Mouse (Mus musculus) neutrophil, adult 5-6 weeks (primary cell): Measurements from ENCODE around the gene Drc1. TPM values are rescaled to one million over a fixed set of nuclear protein-coding genes. Genes with fewer than 3 reads are reported as not detected.

ENCODE experiments used
- ATAC-seq: fragments of 151-379, 151-347 bp; 2 replicates; pipeline ENCODE4 v1.8.0; 2017; ENCODE audit warnings: mild to moderate bottlenecking, moderate TSS enrichment; ENCODE audit not compliant: insufficient number of reproducible peaks, poor library complexity, low FRiP score, severe bottlenecking; ENCODE audit errors: extremely low read depth
- total RNA-seq: library from RNA; stranded (forward); fragments of 200-1000 nt; gene quantifications from 2 replicates; pipeline ENCODE4 v1.2.3, GENCODE M21; 2017

The Drc1 gene
- total RNA-seq, 1 experiment from 2014 or later, result 1.2 TPM

DNA sequence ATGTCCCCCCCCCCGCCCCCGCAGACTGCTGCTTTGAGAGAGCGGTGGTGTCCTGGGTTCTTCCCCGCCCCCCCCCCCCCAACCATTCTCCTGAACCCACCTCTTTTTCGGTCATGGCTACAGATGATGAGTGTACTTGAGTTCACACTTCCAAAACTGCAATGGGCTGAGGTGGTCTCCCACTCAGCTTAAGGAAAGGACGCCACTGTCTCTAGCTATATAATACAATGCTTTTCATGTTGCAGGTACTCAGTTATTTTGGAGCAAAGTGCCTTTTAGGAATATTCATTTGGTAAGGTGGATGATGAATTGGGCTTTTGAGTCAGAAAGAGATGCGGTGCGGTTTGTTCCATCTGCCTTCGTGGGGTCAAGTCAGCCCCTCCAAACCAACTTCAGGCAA is 324 bp upstream of the Drc1 start:
- ATAC-seq, result no peak

DNA sequence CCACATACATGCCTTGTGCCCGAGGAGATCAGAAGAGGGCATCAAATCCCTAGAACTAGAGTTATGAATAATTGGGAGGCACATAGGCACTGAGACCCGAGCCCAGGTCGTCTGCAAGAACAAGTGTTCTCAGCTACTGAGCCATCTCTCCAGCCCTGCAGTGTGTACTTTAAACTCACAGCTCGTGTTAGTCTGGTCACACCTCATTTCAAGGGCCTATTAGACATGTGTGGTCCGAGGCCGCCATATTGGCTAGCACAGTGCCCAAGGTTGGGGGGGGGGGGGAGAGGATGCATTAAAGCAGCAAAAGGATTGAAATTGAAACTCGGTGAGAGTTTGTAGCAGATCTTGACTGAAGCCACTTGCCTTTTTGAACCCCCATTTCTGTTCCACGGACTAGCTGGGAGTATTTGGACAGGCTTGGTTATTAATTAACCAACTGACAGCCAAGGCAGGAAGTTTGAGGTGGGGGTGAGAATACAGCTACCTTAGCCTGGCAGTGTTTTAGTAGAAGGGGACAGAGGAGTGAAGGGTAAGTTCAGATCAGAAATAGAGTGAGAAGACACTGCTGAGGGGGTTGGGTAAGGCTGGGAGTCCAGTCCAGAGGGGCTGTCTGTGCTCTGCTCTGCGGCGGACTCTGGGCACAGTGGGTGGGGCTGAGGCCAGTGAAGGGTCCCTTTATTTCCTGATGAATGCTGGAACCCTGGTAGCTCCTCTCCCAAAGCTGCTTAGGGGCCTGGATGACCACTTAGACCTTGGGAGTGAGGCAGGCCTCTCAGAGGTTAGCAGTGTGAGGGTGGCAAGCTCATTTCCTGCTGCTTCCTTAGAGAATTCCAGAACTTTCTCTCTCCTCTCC is 5.0 kb downstream of the Drc1 start:
- ATAC-seq, result no peak

- ATAC-seq, result no peak
Observed at GRCm38 (mm10) chr5:30287106-30287882, 6.1 kb downstream of the Drc1 start.

- ATAC-seq, result no peak
Observed at GRCm38 (mm10) chr5:30340815-30341214, 59.6 kb downstream of the Drc1 start.

- ATAC-seq, result no peak
Observed at GRCm38 (mm10) chr5:30341601-30342365, 60.6 kb downstream of the Drc1 start.

DNA sequence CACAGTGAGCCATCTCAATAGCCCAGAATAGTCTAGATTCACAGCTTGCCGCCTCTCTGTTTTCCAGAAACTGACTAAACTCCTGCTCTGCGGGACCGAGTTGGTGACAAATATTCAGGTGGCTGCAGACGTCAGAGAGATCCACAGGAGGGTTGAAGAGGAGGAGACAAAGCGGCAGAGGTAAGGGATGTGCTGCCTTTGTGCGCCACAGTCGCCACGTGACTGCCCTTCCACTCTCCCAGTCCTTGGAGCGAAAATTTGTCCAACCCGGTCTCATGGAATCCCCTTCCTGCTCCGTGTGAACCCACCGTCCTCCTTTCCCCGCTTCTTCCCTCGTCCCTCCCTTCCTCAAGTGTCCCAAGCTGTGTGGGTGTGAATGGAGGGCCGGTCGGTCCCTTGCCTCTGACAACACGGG is 61.4 kb downstream of the Drc1 start:
- no peak for ATAC-seq

DNA sequence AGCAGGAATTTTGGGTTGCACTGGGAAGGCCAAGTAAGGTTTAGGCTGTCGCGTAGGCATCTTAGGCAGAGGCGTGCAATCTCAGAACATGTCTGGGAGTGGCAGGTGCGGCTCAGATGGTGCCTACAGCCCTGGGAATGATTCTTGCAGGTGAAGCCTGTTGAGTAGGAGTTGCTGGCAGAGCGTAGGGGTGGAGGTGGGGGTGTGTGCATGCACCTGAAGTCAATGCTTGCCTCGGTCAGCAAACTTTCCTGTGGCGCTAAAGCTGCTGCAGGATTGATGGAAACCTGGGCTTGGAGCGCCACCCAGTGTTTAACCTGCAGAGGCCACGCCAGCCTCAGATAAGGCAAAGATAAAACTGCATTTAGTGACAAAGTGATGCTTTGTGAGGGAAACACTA is 61.9 kb downstream of the Drc1 start:
- ATAC-seq, result peak; percentile 28; the same call in 1 of the 2 replicates

- no peak for ATAC-seq
Observed at GRCm38 (mm10) chr5:30343886-30344285, 62.7 kb downstream of the Drc1 start.

DNA sequence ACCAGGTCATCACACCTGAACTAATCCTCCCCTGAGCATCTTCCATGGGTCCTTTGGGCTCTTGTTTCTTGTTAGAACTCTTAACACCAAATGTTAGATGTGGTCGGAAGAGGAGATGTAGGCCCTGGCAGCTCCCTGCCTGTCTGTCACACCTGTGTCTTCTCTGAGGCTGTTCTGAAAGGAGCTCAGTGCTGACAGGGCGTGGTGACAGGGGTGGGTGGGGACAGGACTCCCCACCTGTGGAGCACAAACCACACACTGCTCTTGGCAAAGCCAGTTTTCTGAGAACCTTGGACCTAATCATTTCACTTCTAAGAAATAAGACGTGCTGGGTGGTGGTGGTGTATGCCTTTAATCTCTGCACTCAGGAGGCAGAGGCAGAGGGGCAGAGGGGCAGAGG is 72.4 kb downstream of the Drc1 start:
- ATAC-seq, result no peak

DNA sequence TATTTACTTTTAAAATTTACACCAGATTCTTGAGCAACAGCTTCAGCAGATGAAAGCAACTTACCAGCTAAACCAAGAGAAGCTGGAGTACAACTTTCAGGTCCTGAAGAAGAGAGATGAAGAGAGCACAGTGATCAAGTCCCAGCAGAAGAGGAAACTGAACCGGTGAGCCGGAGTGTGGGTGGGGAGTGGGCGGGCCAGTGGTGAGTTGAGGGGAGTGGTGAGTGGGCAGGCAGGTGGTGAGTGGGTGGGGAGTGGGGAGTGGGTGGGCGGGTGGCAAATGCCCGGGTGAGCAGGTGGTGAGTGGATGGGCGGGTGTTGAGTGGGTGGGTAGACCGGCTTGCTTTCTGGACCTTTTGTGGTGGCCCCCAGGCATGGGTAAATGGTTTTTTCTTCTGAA is 73.9 kb downstream of the Drc1 start:
- no peak for ATAC-seq

- no peak for ATAC-seq
Observed at GRCm38 (mm10) chr5:30355559-30356159, 74.5 kb downstream of the Drc1 start.

DNA sequence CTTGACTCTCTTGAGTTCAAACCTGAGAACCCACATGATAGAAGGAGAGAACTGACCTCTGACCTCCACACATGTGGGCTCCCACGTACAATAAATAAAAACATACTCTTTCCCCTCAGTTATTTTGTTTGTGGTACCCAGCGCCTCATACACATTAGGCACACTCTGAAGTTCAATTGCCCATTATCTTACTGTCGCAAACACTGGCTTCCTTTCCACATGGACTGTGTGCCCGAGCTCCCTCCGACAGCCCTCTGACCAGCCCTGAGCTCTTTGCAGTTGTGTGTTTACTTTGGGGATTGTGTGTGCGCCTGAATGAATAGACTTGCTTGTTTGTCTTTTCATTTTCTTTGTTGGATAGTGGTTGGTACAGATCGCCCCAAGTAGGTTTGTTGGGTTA is 75.5 kb downstream of the Drc1 start:
- ATAC-seq, result no peak

GRCm38 (mm10) chr5:30358436-30359099 is 77.4 kb downstream of the Drc1 start:
- ATAC-seq, result no peak

GRCm38 (mm10) chr5:30367405-30367804 is 86.2 kb downstream of the Drc1 start:
- ATAC-seq, result no peak

DNA sequence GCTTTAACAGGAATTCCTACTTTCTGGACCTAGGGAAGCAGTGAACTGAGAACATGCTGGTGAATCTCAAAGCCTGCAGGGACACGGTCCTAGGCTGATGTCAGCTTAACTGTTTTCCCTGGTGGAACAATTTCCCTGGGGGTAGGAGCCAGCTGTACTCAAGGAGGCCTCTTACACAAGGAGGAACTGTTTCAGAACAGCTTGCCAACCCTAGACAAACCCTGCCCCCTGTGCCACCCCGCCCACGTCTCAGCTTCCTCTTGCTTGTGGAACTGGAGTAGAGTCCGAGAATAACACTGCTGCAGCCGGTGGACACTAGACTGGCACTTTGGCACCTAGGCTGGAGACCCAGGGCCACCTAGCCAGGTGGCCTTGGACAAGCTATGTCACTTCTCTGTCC is 88.2 kb downstream of the Drc1 start:
- peak; percentile 31; the same call in 1 of the 2 replicates for ATAC-seq

DNA sequence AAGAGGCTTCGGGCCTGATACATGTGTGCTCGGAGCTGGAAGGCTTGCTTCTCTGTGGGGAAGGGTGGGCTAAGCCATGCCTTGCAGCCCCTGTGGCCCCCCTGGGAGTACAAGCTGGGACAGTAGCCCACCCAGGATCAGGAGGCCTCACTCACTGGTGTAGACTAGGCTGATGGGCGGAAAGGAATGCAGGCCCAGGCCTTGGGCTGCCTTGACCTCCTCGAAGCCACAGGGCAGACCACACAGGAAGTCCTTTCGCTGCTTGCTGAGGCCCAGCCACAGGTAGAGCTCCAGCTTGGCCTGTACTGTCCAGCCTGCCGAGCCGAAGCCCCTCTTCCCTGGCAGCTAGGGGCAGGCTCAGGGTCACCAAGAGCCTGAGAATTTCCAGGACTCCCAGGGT is 101.7 kb downstream of the Drc1 start:
- no peak for ATAC-seq

DNA sequence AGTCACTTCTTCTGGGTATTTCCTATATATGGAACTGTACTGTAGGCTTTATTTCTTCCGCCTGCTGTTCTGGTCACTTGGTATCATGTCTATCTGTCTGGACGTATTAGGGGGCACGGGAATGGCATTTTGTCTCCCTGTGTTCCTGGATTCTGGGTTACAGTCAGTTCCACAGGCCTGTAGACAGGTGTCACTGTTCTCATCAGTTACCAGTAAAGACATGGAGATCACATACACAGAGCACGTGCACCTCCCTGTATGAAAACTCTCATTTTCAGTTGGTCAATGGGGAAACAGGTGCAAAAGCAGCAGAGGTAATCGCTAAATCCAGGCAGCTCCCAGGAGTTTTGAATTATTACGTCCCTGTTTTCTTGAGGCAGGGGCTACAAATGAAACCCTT is 106.5 kb downstream of the Drc1 start:
- ATAC-seq, result no peak

DNA sequence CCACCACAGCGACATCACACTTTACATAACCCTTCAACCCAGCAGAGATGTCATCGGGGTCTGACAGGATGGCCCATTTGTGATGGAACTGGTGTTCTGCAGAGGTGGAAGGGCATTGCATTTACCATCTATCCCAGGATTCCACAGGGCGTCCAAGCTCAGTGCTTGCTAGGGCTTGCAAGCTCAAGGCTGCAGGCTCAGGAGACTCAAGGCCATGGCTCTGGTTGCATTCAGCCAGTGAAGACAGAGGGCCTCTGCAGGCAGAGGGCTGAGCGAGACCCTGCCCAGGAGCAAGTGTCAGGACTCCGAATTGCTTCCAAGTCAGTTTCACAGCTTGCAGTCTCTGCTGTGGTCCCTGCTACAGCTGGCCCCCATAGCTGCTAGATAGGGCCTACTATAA is 108.6 kb downstream of the Drc1 start:
- ATAC-seq, result no peak

DNA sequence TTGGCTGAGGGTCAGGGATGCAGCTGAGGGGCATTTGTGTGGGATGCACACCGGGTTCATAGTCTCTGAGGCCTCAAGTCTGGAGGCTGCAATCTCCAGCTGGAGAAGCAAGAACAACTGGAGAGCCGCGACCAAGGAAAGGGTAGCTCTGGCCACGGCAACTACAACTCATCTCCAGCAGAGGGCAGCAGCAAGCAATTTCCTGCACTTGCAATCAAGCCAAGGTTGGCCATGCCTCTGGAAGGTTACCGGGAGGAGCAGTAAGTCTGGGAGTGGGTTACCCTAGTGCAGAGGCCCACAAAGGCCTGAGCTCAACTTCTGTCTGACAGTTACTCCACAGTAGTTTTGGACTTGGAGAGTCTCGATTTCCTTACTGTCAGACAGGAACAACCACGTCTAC is 110.3 kb downstream of the Drc1 start:
- ATAC-seq, result no peak
